Mouse (Mus musculus): Measurements from ENCODE around the gene Lmf1. TPM values are rescaled to one million over a fixed set of nuclear protein-coding genes. Genes with fewer than 3 reads are reported as not detected.

Gene Lmf1
- polyA plus RNA-seq, 1 experiment from 2014 or later: 36.8 TPM

DNA sequence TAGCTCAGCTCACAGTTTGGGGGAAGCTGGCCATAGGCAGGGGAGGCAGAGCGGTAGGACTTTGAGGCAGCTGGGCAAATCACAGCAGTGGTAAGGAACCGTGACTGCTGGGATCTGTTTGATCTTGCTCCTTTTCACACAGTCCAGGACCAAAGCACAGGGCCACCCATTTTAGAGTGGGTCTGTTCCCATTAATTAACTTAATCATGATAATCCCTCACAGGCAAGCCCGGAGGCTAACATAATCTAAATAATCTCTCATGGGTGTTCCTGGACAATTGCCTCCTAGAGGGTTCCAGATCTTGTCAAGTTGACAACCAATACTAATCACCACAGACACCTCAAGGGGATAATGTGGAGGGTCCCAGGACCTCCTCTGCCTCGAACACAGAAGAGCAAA, 19.3 kb upstream of the Lmf1 start:
- Histone ChIP-seq H3K27ac (no peak overlapping the region), H3K4me3 (no peak overlapping the region), H3K27me3 (ENCODE audit: insufficient read depth, poor library complexity, severe bottlenecking) (peaks cover 34% of the 10 kb centered on the region), H3K36me3 (no peaks in the 10 kb centered on the region), H3K9me3 (no peaks in the 10 kb centered on the region), H3K4me1 (peaks cover 56% of the 10 kb centered on the region)
- DNase-seq (ENCODE audit: low spot score): no peak
- WGBS: 58% methylated on average over 4 of the region's 4 CpGs

DNA sequence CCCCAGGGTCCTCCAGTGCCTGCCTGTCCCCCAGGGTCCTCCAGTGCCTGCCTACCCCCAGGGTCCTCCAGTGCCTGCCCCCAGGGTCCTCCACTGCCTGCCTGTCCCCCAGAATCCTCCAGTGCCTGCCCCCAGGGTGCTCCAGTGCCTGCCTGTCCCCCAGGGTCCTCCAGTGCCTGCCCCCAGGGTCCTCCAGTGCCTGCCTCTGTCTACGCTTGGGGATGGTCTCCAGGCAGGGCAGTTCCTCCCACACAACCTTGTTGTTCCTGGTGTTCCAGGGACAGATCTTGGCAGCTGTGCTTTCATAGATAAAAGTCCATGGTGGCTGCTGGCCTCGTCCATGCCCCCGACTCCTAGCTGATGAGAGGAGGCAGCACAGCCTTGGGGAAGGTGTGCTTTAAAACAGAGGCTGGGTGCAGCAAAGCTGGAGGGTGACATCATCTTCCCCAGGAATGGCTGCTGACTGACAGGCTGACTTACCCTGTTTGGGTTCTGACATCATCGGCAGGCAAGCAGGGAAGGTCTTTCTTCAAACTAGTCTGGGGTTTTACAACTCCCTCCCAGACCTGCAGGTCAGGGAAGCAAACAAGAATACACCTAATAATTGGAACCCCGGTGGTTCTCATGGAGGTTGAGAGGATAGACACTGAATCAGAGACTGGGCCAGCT, 18.2 kb upstream of the Lmf1 start:
- H3K27me3 ChIP-seq (ENCODE audit: insufficient read depth, poor library complexity, severe bottlenecking): peaks cover 27% of the 10 kb centered on the region
- H3K27ac ChIP-seq: peak overlapping the region; percentile 79
- WGBS: 37% methylated on average over 5 of the region's 5 CpGs
- no peaks in the 10 kb centered on the region for H3K36me3 ChIP-seq
- H3K9me3 ChIP-seq: no peaks in the 10 kb centered on the region
- DNase-seq (ENCODE audit: low spot score): no peak
- H3K4me1 ChIP-seq: peaks cover 54% of the 10 kb centered on the region
- H3K4me3 ChIP-seq: no peak overlapping the region

GRCm38 (mm10) chr17:25561223-25562028, 17.5 kb upstream of the Lmf1 start:
- WGBS: 71% methylated on average over 16 of the region's 16 CpGs
- no peaks in the 10 kb centered on the region for H3K36me3 ChIP-seq
- peak overlapping the region; percentile 79 for H3K27ac ChIP-seq
- H3K9me3 ChIP-seq: no peaks in the 10 kb centered on the region
- no peak overlapping the region for H3K4me3 ChIP-seq
- peaks cover 46% of the 10 kb centered on the region for H3K4me1 ChIP-seq
- no peak for DNase-seq (ENCODE audit: low spot score)
- peaks cover 30% of the 10 kb centered on the region for H3K27me3 ChIP-seq (ENCODE audit: insufficient read depth, poor library complexity, severe bottlenecking)

DNA sequence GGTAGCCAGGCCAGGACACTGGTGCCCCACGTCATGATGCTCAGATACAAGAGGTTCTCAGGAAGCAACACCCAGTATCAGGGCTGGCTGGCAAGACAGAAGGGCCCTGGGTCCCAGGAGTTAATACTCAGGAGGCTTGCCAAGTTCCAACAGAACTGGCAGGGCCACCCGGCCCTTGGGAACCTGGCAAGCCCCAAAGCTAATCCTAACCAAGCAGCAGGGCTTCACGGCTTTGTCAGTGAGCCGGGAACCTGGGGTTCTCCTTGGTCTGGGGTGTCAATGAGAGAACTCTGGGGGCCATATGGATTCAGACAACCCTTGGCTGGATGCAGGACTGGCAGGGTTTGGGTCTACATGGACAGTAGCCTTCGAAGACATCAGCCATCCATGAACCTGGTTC, 14.4 kb upstream of the Lmf1 start:
- WGBS: 79% methylated on average over 5 of the region's 5 CpGs

DNA sequence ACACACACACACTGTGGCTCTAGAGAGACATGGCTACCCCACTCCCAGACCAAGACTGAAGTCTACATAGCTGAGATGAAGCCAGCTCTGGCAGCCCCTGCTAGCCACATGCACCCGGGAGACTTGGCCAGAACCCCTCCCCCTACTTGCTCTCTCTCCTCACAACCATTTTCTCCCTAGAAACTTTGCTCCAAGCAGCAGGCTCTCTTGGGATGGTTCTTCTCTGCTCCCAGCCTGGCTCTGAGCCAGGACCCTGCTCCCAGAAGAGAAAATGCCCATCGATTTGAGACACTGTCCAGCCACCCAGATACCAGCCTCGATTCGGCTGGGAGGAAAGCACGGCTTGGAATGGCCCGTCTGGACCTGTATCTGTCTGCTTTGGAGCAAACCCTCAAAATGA, 13.6 kb upstream of the Lmf1 start:
- H3K27ac ChIP-seq: peak overlapping the region; percentile 52
- H3K4me1 ChIP-seq: peaks cover 61% of the 10 kb centered on the region

More for the DNA sequence above, 14.4 kb upstream of the Lmf1 start:
- H3K27ac ChIP-seq: 0 out of 2 replicates have a peak overlapping the region, but pooled peaks have one; percentile 1
- H3K4me3 ChIP-seq: no peak overlapping the region
- 0 out of 2 replicates have a peak, but pooled peaks cover 2% of the 10 kb centered on the region for H3K36me3 ChIP-seq
- peaks cover 56% of the 10 kb centered on the region for H3K4me1 ChIP-seq
- H3K9me3 ChIP-seq: no peaks in the 10 kb centered on the region
- peaks cover 53% of the 10 kb centered on the region for H3K27me3 ChIP-seq (ENCODE audit: insufficient read depth, poor library complexity, severe bottlenecking)
- DNase-seq (ENCODE audit: low spot score): no peak

DNA sequence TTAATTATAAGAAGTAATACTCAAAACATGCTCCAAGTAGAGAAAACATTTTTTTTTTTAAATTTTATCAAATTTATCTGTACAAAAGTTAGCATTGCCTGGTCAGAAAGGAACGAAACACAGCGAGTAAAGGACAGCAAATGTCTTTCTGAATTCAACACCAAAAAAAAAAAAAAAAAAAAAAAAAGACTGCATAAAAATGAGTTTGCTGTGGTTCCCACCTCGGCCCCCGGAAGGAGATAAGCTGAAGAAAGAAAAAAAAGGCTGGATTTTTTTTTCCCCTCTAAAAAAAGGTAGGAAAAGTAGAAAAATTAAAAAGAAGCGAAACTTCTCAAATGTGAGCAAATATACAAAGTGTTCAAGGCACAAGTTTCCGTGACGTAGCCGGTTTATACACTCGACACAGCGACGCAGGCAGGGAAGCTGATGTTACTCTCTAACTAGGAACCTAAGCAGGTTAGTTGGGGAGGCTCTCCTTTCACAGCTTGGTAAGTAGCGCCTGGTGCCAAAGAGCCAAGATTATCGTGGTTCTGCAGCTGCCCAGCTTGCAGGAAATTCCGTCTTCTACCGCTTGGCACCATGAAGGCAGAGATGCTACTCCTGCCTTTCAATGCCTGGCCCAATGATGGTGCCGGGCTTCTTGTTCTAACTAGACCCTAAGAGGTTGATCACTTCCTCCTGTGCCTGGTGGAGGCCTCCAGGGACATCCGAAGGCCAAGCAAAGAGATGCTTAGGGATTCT, 12.9 kb upstream of the Lmf1 start:
- 72% methylated on average over 17 of the region's 17 CpGs for WGBS
- Histone ChIP-seq H3K4me3 (no peak overlapping the region), H3K27me3 (ENCODE audit: insufficient read depth, poor library complexity, severe bottlenecking) (peaks cover 51% of the 10 kb centered on the region), H3K27ac (no peak overlapping the region), H3K4me1 (peaks cover 60% of the 10 kb centered on the region), H3K9me3 (no peaks in the 10 kb centered on the region), H3K36me3 (0 out of 2 replicates have a peak, but pooled peaks cover 2% of the 10 kb centered on the region)
- no peak for DNase-seq (ENCODE audit: low spot score)

More for the DNA sequence above, 13.6 kb upstream of the Lmf1 start:
- no peak for DNase-seq (ENCODE audit: low spot score)
- Histone ChIP-seq H3K9me3 (no peaks in the 10 kb centered on the region), H3K4me3 (no peak overlapping the region), H3K36me3 (0 out of 2 replicates have a peak, but pooled peaks cover 2% of the 10 kb centered on the region), H3K27me3 (ENCODE audit: insufficient read depth, poor library complexity, severe bottlenecking) (peaks cover 55% of the 10 kb centered on the region)
- WGBS: 21% methylated on average over 6 of the region's 6 CpGs

- no peak overlapping the region; the same call in 1 of the 2 replicates for H3K27ac ChIP-seq
- H3K27me3 ChIP-seq (ENCODE audit: insufficient read depth, poor library complexity, severe bottlenecking): peaks cover 60% of the 10 kb centered on the region
- no peak for DNase-seq (ENCODE audit: low spot score)
- peaks cover 59% of the 10 kb centered on the region for H3K4me1 ChIP-seq
- WGBS: 83% methylated on average over 13 of the region's 13 CpGs
- no peaks in the 10 kb centered on the region for H3K9me3 ChIP-seq
- H3K4me3 ChIP-seq: no peak overlapping the region
- 0 out of 2 replicates have a peak, but pooled peaks cover 2% of the 10 kb centered on the region for H3K36me3 ChIP-seq
Observed at GRCm38 (mm10) chr17:25567261-25567660, 11.6 kb upstream of the Lmf1 start.

GRCm38 (mm10) chr17:25567745-25568144, 11.1 kb upstream of the Lmf1 start:
- no peak for DNase-seq (ENCODE audit: low spot score)
- no peaks in the 10 kb centered on the region for H3K9me3 ChIP-seq
- peaks cover 65% of the 10 kb centered on the region for H3K27me3 ChIP-seq (ENCODE audit: insufficient read depth, poor library complexity, severe bottlenecking)
- peaks cover 58% of the 10 kb centered on the region for H3K4me1 ChIP-seq
- no peak overlapping the region for H3K27ac ChIP-seq
- WGBS: 19% methylated on average over 14 of the region's 14 CpGs
- 0 out of 2 replicates have a peak, but pooled peaks cover 2% of the 10 kb centered on the region for H3K36me3 ChIP-seq
- H3K4me3 ChIP-seq: no peak overlapping the region

DNA sequence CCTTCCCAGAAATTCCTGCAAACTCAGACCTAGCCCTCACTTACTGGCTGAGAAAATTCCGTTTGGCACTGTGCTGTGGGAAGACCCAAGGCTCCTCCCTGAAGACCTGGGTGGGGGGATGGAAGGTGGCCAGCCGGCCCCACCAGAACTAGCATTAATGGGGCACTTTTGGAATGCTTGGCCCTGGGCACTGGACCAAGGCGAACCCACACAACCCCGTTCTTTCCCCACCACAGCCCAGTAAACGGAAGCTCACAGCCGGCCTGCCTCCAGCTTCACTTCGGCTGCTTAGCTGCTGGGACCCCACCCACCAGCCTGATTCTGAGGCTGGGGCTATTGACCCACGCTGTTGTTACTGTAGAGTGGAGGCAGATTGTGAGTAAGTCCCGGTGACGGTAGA, 10.7 kb upstream of the Lmf1 start:
- Histone ChIP-seq H3K27me3 (ENCODE audit: insufficient read depth, poor library complexity, severe bottlenecking) (peaks cover 67% of the 10 kb centered on the region), H3K9me3 (no peaks in the 10 kb centered on the region), H3K27ac (no peak overlapping the region), H3K36me3 (0 out of 2 replicates have a peak, but pooled peaks cover 2% of the 10 kb centered on the region), H3K4me1 (peaks cover 57% of the 10 kb centered on the region), H3K4me3 (no peak overlapping the region)
- DNase-seq (ENCODE audit: low spot score): no peak
- WGBS: 47% methylated on average over 10 of the region's 10 CpGs

- DNase-seq (ENCODE audit: low spot score): no peak
- peak overlapping the region; percentile 81; the same call in 1 of the 2 replicates for H3K4me3 ChIP-seq
- H3K27ac ChIP-seq: no peak overlapping the region
- H3K27me3 ChIP-seq (ENCODE audit: insufficient read depth, poor library complexity, severe bottlenecking): peaks cover 67% of the 10 kb centered on the region
- 0 out of 2 replicates have a peak, but pooled peaks cover 2% of the 10 kb centered on the region for H3K36me3 ChIP-seq
- H3K9me3 ChIP-seq: no peaks in the 10 kb centered on the region
- 78% methylated on average over 11 of the region's 11 CpGs for WGBS
- peaks cover 51% of the 10 kb centered on the region for H3K4me1 ChIP-seq
Observed at GRCm38 (mm10) chr17:25568880-25569279, 10.0 kb upstream of the Lmf1 start.

- WGBS: 4% methylated on average over 54 of the region's 54 CpGs
- Histone ChIP-seq H3K27me3 (ENCODE audit: insufficient read depth, poor library complexity, severe bottlenecking) (peaks cover 73% of the 10 kb centered on the region), H3K4me3 (peak overlapping the region; percentile 81), H3K27ac (peak overlapping the region; percentile 17), H3K36me3 (0 out of 2 replicates have a peak, but pooled peaks cover 2% of the 10 kb centered on the region), H3K9me3 (no peaks in the 10 kb centered on the region), H3K4me1 (peaks cover 53% of the 10 kb centered on the region)
- no peak for DNase-seq (ENCODE audit: low spot score)
Observed at GRCm38 (mm10) chr17:25569833-25570647, 8.8 kb upstream of the Lmf1 start.

All from heart, embryonic 10.5 days (tissue).